Mouse (Mus musculus) frontal cortex, postnatal 36 days (tissue): ENCODE measurements around the gene Flywch2.

Experiments used
- DNase-seq, 2 experiments: peaks; one replicate each; pipeline ENCODE4 v3.0.0; 2022; ENCODE audit warnings: low spot score in 2 of 2

Gene Flywch2

DNA sequence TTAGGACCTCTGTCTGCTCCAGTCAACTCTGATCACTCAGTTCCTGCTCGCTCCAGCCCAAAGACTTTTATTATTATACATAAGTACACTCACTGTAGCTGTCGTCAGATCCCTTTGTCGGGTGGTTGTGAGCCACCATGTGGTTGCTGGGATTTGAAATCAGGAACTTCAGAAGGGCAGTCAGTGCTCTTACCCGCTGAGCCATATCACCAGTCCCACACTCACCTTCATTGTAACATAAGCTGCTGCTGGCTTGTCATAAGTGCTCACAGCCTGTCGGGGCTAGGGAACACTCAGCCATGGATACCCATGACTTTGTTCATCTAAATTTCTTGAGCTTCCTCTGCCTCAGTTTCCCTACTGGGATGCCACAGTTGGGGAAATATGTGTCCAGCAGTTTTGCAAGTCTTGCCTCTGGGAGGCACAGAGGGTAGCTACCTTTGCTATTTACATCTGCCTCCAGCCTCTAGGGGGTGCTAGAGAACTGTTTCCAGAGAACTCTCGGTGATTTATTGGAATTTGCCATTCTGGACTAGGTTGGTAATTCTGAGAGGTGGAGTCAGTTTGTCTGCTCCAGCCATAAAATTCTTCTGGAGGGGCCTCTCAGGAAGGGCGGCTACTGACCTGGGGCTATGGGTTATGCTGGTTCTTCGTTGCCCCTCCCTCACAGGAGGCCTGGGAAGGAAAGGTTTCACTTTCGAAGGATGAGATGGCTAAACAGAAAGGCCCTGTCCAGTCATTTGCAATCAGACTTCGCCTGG is 37.1 kb downstream of the Flywch2 start:
- DNase-seq = peak; percentile 66 to 79

DNA sequence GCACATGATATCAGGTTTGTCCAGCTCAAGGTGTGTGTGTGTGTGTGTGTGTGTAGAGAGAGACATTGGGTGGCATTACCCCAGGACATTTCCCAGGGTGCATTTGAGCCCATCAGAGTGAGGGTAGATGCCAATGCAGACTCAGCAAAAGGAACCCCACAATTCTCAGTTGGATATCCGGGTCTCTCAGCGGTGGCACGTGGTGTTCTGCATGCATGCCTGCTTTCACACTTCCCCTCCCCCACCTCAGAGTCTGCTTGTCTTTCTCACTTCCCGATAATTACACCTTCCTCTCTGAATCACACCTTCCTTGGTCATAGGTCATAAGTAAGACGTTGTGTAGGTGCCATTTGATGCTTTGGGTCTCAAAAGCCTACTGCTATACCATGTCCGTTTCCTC is 37.9 kb downstream of the Flywch2 start:
- DNase-seq = no peak

DNA sequence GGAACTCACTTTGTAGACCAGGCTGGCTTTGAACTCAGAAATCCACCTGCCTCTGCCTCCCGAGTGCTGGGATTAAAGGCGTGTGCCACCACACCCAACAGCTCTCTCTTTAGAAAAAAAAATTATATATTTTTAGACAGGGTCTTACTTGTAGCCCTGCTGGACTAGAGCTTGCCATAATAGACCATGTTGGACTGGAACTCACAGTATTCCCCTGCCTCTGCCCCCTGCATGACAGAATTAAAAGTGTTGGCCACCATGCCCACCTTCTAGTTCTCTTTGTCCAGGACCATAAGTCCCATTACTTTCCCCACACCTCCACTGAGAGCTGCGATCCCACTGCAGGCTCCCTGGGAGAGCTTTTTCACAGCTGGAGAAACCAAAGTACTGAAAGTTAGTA is 38.4 kb downstream of the Flywch2 start:
- DNase-seq = no peak

DNA sequence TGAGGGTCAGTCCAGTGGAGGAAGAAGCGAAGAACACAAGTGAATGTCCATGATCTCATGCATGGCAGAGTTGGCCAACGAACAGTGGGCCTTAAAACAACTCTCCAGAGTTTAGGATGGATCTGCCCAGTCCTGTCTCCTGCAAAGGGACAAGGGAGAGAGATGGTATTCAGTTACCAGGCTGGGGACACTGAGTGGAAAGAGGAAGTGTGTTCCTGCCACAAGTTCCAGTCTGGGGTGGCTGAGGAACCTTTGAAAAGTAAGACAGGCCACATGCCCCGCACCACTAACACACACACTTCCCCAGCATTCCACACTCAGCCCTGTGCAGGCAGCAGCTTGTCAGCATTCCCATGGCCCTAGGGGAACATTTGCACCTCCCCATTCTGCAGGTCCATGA is 39.1 kb downstream of the Flywch2 start:
- DNase-seq = no peak

DNA sequence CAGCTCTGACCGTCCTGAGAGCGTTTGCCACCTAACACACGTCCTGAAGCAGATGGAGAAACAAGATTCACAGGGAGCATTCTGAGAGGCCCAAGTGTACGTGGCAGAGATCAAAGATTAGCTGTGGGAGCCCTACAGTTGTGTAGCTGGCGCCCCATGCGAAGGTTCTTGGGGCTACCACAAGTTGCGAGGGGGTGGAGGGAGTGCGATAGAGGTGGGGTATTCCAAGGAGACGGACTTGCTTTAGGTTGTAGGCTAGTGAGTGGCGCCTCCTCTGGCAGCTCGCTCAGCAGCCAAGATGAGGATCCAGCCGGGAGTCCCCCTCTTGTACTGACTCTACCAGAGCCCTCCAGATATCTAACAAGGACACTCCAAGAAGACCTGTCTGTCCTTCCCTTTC is 39.6 kb downstream of the Flywch2 start:
- no peak for DNase-seq

DNA sequence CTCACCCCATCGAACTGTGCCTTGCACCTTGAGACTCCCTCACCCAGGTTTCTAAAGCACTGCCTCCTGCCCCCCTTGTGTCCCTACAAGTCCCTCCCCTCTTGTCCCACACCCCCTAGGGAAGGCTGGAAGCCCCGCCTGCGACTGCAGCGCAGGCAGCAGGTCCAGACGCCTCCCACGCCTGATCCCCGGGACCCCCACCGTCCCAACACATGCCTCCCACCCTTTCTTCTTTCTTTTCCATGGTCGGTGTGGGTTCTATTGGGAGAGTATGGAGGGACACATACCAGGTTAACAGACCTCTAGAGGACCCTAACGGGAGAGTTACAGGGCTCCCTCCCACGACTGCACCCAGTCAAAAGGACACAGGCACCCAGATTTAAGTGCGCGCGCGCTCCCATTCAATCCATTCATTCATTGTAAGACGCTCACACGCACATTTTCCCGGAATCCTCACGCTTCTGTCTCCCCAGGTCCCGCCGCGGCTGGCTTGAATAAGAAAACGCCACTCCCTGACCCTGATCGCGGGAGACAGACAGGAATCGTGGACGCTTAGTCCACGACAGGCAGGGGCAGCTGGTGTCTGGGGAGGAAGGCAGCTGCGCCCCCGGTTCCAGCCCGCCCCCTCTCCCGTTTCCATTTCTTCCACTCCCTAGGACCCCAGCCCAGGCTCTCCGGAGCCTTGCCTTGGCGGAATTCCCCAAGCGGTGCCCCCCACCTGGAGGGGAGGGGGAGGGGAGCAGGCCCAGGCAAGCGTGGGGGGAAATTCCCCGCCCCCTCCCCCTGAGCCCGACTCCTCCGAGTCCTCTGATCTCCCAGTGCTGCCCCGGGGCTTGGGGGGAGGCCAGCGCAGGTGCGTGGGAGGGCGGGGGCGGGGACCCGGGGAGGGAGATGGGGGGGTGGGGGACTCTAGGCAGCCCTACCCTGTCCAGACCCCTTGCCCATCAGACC is 40.3 kb downstream of the Flywch2 start, which contains the start of gene Kremen2:
Gene Kremen2 (minus strand): TSS at position 533 of the 951 bp plus-strand sequence.
- DNase-seq = no peak

DNA sequence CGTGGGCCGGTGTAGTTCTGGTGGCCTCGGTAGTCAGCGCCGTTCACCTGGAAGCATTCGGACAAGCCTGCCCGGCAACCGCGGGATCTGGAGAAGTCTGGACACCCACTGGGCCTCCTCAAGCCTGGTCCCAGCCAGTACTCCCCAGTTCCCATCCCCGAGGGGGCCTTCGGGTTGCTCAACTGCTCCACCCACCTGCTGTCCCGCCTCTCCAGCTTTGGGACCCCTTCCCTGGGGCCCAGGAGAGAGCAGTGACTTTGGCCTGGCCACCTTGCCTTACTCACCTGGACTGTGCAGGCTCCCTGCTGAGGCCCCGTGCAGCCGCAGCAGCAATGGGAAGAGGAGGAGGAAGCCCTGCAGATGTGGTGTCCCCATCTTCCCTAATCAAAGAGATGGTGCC is 41.2 kb downstream of the Flywch2 start:
- DNase-seq = no peak

DNA sequence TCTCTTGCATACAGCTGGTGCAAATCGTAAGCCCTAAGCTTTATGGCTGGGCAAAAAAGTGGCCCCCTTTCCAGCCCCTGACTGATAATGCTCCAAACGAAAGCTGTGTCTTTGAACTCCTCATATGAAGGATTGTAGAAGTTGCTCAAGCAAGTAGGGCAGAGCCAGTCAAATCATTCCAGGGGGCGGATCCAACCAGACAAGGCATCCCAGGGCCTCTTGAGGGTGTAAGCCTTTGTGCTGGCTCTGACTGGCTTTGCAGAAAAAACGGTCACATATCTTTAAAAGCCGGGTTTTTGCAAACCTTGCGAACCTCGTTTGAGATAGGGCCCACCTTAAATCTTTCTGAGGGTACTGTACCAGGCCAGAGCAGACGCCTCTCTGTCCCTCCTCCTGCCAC is 41.8 kb downstream of the Flywch2 start:
- DNase-seq = no peak

DNA sequence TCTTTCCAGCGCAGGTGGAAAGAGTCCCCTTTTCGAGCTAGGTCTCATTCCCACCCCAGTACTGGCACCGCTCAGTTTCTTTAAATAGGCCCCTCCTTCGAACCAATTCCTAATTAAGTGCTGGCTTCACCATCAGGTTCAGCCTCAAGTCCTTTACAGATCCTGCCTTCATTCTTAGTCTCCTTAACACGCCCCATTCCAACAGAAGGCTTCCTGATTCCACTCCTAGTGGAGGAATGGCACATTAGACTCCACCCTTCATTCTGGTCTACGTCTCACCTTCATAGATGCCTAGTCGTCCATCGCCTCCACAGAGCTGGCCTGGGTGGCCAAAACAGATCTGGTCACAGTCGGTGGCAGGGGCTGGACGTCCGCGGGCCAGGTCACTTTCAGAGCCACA is 42.9 kb downstream of the Flywch2 start:
- no peak for DNase-seq

DNA sequence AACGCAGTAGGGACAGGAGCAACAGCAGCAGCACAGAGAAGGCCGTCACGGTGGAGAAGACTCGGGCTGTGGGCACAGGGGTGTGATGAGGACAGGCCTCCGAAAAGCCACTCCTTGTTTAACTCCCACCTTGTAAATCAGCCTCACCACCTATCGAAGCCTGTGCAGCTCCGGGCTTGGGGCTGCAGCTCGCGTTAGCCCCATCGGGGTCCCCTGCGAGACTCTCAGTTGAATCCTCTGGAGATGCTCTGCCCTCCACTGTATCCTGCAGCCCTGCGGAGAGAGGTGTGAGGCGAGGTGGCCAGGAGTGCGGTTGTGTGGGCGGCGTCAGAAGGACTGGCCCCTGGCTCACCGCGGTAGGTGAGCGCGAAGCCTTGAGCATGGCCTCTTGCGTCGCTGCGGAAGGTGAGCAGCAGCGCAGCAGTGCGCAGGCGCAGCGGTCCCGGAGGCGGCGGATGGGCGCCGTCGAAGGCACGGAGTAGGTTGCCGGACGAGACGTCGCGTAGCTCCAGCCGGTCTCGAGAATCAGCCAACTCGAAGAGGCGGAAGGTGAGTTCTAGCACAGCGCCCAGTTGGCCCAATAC is 43.6 kb downstream of the Flywch2 start:
- DNase-seq = no peak

DNA sequence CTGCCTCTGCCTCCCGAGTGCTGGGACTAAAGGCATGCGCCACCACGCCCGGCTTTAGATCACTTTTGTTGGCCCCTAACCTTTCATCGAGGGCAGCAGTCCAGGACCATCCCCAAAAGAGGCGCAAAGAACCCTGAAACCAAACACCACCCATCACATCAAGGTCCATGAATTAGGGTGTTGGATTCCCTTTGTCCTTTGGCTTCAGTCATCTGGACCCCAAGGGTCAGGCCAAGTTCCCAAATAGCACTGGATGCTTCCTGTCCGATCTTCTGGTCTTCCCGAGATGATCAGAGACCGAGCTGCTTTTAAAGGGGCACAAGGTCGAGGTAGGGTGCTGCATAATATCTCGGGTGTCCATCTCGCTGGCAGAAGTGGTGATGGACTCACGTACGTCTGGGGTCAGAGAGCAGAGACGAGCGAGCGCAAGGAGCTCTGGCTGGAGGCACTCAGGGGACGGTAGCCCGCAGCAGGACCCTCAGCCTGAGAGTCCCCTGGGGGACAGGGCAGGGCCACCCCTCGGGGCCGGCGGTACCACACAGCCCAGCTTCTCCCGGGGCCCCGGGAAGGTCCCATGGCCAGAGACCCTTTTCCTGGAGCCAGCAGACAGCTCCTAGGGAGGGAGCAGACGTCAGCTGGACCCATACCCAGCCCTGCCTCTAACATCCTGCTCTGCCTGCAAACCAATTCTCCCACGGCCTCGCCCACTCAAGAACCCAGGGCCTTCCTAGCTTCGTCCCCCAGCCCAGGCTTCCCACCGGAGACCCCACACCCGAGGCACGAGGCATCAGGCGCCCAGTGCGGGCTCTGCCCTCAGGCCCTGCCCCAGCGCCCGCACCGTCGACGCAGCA is 44.3 kb downstream of the Flywch2 start:
- DNase-seq = no peak

DNA sequence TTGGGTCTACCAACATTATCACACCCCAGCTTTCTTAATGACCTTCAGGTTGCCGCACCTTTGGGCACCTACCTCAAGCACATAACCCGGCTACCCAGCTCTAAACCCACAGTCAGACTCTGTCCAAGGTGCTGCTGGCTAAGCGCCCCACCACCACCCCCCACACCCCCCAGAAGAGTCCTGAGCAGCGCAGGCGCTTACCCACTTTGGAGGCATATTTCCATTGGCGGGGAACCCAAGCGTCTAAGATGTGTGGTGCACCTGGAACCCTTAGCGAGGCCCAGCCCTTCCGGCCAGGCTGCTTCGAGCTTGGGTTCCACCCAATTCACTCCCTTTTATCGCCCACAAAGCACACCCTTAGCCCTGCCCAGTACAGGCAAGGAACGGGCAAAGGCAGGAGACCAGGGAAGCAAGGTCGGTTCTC is 45.3 kb downstream of the Flywch2 start, which contains the start of gene Paqr4:
Gene Paqr4 (minus strand): TSS at position 270 of the 424 bp plus-strand sequence.
- DNase-seq = no peak

DNA sequence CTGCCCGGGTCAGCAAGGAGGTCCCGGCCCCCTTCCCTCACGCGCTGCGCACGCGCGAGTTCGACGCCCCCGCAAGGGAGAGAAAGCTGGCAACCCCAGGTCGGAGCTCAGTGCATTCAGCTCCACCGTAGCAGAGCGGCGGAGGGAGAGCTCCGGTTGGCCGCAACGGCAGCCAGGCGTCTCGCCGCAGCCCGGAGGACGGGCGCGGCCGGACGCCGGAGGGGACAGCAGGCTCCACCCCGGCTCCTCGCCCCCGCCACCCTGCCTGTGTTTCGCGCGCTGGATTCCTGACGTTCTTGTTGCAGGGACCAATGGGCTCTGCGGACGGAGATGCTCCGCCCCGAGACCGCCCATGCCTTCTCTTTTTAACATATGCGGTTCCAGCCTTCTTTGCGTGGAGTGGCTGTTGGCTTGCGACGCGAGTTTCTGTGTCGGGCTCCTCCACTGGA is 45.7 kb downstream of the Flywch2 start:
- DNase-seq = peak; percentile 92 to 95

DNA sequence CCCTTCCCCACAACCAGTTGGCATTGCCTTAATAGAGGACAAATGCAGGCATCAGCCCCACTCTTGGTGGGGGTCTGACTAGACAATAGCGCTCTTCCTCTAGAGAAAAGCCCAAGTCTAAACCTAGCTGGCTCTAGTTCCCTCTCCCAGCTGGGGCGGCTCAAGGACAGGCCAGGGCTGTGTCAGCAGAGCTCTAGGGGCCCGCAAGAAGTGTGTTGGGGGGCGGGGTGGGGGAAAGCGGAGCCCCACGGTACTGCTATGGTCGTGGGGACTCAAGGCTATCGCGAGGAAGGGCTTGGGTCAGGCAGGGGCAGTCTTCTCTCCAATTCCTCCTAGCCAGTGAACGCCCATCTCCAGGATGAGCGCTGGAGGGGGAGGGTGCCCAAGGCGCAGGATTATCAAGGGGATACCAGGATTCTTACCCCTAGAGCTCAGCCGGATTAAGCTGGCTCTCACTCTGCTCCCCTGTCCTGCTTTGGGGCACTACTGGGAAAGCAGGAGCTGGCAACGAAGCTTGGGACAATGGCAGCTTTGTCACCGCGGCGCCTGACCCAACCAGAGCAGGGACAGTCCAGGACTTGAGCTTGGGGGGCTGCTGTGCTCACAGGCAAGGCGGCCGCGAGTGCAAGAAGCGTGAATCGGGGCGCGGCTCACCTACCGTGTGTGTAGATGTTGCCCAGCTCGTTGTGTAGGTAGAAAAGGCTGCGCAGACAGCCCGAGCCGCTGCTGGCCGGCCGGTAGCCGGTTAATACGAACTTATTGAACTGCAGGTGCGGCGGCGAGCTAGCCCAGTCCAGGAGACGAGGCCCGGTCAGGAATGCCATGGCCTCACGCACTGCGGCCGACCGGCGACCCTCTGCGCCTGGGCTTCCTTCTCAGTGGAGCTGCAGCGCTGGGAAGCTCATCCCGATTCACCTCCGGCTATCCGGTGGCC is 46.4 kb downstream of the Flywch2 start:
- peak; percentile 49 to 55 for DNase-seq

DNA sequence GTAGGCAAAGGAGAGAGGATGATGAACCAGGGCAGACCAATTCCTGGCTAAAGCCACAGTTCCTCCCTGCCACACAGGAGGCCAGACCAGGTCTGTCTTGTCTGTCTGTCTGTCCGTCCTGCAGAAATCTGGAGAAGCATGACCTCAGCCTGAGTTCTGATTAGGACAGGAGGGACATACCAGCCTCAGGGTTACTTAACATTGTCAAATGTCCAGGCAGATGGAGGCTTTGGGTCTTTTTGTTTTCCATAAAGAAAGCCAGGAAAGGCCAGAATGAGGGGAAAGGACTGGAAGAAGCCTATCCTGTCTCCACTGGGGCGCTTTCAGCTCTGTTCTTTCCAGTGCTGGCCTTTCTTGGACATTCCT is 47.1 kb downstream of the Flywch2 start:
- no peak for DNase-seq

DNA sequence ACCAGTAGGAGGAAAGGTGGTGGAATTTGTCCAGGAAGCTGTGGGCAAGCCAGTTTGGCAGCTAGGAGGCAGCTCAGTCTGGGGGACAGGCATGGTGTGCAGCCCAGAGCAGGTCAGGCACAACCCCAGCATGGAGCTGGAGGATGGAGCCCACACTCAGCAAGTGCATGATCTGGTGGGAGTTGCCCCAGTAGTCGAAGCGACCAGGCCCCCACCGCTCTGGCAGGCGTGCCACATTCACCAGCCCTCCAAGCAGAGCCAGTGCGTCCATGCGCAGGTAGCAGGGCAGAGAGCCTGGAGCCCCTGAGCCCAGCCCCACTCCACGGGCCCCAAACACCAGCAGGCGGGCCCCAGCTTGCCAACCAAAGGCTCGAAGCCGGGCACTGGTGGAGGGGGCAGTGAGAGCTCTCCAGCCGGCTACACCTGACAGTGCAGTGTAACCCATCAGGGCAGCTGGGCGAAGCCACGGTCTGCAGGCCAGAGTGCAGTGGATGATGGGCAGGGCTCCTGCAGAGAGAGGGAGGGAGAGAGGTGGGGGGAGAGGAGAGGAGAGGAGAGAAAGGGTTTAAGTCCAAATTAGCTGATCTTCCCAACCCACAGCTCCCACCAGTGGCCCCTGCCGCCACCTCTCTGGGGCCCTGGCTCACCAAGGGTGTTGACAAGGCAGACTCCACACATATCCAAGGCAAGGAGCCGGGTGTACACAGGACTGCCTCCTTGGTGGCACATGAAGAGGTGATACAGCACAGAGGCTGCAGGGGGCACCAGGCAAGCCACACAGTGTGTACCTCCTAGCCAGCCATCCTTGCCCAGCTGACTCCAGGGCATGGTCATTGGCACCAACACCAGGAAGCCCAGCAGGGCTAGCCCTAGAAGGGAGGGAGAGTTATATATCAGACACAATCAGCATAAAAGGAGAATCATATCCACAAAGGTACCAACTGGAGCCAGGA is 48.1 kb downstream of the Flywch2 start:
- no peak for DNase-seq

DNA sequence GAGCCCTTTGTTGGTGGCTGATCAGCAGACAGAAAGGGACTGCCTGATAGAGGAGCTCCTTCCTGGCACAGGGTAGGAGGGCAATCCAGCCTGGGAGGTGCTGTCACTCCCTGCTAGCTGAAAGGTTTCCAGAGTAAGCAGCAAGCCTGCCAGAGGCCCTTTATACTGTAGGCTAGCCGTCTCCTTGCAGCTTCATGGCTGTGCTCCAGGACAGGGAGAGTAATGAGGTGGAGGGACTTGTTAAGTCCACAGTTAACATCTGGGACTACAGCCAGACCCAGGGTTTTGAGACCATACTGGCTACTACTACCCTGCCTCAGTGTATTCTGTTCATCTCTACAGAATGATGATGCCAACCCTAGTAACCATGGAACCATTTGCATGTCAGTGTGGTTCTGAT is 51.5 kb downstream of the Flywch2 start:
- DNase-seq = no peak

DNA sequence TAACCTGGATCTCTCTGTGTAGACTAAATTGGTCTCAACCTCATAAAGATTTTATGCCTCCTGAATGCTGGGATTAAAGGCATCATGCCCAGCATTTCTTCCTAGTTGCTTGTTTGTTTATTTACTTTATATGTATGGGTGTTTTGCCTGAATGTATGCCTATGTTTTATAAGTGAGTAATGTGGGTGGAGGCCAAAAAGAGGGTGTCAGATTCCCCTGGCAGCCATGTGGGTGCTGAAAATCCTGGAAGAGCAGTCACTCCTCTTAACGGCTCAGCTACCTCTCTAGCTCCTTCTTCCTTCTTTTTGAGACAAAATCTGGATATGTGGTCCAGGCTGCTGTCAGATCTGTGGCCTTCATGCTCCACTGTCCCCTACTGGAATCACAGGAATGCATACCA is 55.4 kb downstream of the Flywch2 start:
- DNase-seq = no peak
